Mouse (Mus musculus): ENCODE results near the gene Hhat. TPM values are rescaled to one million over a fixed set of nuclear protein-coding genes. Genes with fewer than 3 reads are reported as not detected.

The Hhat gene
- polyA plus RNA-seq, 2 experiments: 10.0 to 12.6 TPM

- H3K4me2 ChIP-seq (replicated peaks; ENCODE audit: low read depth, low read length, severe bottlenecking): no peak overlapping the region
- H3K27ac ChIP-seq (replicated peaks; ENCODE audit: low read depth, low read length): no peak overlapping the region
- H3K9me3 ChIP-seq (ENCODE audit: control insufficient read depth, low read length): no peaks in the 10 kb centered on the region
- H3K27me3 ChIP-seq (ENCODE audit: control insufficient read depth, insufficient read depth, low read length): no peaks in the 10 kb centered on the region
- H3K9ac ChIP-seq (ENCODE audit: low read depth, low read length, severe bottlenecking): no peak overlapping the region
- no peak for ATAC-seq (ENCODE audit: low FRiP score, low read depth)
- DNase-seq (ENCODE audit: low spot score): no peak
- H3K4me3 ChIP-seq (replicated peaks; ENCODE audit: low read length): no peak overlapping the region
- no peaks in the 10 kb centered on the region for H3K4me1 ChIP-seq (ENCODE audit: control insufficient read depth, insufficient read depth, low read length)
- 14% methylated on average over 1 of the region's 1 CpGs for WGBS
- no peak for TF ChIP-seq POLR2A (IDR thresholded peaks at IDR 0.05; ENCODE audit: borderline replicate concordance, extremely low read depth, insufficient read depth, insufficient read length)
- no peaks in the 10 kb centered on the region for H3K36me3 ChIP-seq (ENCODE audit: control insufficient read depth, insufficient read depth, low read length)
These were observed 316.5 kb downstream of the Hhat start for GRCm38 (mm10) chr1:192454501-192454900.

GRCm38 (mm10) chr1:192451722-192452121, 319.3 kb downstream of the Hhat start:
- H3K27me3 ChIP-seq (ENCODE audit: control insufficient read depth, insufficient read depth, low read length): no peaks in the 10 kb centered on the region
- H3K9me3 ChIP-seq (ENCODE audit: control insufficient read depth, low read length): no peaks in the 10 kb centered on the region
- no peak overlapping the region for H3K4me3 ChIP-seq (replicated peaks; ENCODE audit: low read length)
- H3K4me1 ChIP-seq (ENCODE audit: control insufficient read depth, insufficient read depth, low read length): no peaks in the 10 kb centered on the region
- ATAC-seq (ENCODE audit: low FRiP score, low read depth) (no peak), DNase-seq (ENCODE audit: low spot score) (no peak)
- no peak overlapping the region for H3K9ac ChIP-seq (ENCODE audit: low read depth, low read length, severe bottlenecking)
- TF ChIP-seq POLR2A (IDR thresholded peaks at IDR 0.05; ENCODE audit: borderline replicate concordance, extremely low read depth, insufficient read depth, insufficient read length): no peak
- no peak overlapping the region for H3K4me2 ChIP-seq (replicated peaks; ENCODE audit: low read depth, low read length, severe bottlenecking)
- no peak overlapping the region for H3K27ac ChIP-seq (replicated peaks; ENCODE audit: low read depth, low read length)
- WGBS: 72% methylated on average over 4 of the region's 4 CpGs
- no peaks in the 10 kb centered on the region for H3K36me3 ChIP-seq (ENCODE audit: control insufficient read depth, insufficient read depth, low read length)

- TF ChIP-seq POLR2A (IDR thresholded peaks at IDR 0.05; ENCODE audit: borderline replicate concordance, extremely low read depth, insufficient read depth, insufficient read length): no peak
- no peaks in the 10 kb centered on the region for H3K27me3 ChIP-seq (ENCODE audit: control insufficient read depth, insufficient read depth, low read length)
- no peak for ATAC-seq (ENCODE audit: low FRiP score, low read depth)
- no peaks in the 10 kb centered on the region for H3K4me1 ChIP-seq (ENCODE audit: control insufficient read depth, insufficient read depth, low read length)
- no peak for DNase-seq (ENCODE audit: low spot score)
- H3K4me2 ChIP-seq (replicated peaks; ENCODE audit: low read depth, low read length, severe bottlenecking): no peak overlapping the region
- no peak overlapping the region for H3K9ac ChIP-seq (ENCODE audit: low read depth, low read length, severe bottlenecking)
- no peak overlapping the region for H3K4me3 ChIP-seq (replicated peaks; ENCODE audit: low read length)
- H3K27ac ChIP-seq (replicated peaks; ENCODE audit: low read depth, low read length): no peak overlapping the region
- no peaks in the 10 kb centered on the region for H3K9me3 ChIP-seq (ENCODE audit: control insufficient read depth, low read length)
- H3K36me3 ChIP-seq (ENCODE audit: control insufficient read depth, insufficient read depth, low read length): no peaks in the 10 kb centered on the region
These were observed 320.6 kb downstream of the Hhat start for GRCm38 (mm10) chr1:192450425-192450824.

- H3K27ac ChIP-seq (replicated peaks; ENCODE audit: low read depth, low read length): no peak overlapping the region
- H3K36me3 ChIP-seq (ENCODE audit: control insufficient read depth, insufficient read depth, low read length): no peaks in the 10 kb centered on the region
- 61% methylated on average over 4 of the region's 4 CpGs for WGBS
- no peak for ATAC-seq (ENCODE audit: low FRiP score, low read depth)
- H3K9me3 ChIP-seq (ENCODE audit: control insufficient read depth, low read length): no peaks in the 10 kb centered on the region
- peaks cover 4% of the 10 kb centered on the region for H3K4me1 ChIP-seq (ENCODE audit: control insufficient read depth, insufficient read depth, low read length)
- peak; percentile 60 for DNase-seq (ENCODE audit: low spot score)
- H3K4me3 ChIP-seq (replicated peaks; ENCODE audit: low read length): no peak overlapping the region
- H3K27me3 ChIP-seq (ENCODE audit: control insufficient read depth, insufficient read depth, low read length): no peaks in the 10 kb centered on the region
- no peak for TF ChIP-seq POLR2A (IDR thresholded peaks at IDR 0.05; ENCODE audit: borderline replicate concordance, extremely low read depth, insufficient read depth, insufficient read length)
- H3K9ac ChIP-seq (ENCODE audit: low read depth, low read length, severe bottlenecking): no peak overlapping the region
- no peak overlapping the region for H3K4me2 ChIP-seq (replicated peaks; ENCODE audit: low read depth, low read length, severe bottlenecking)
These were observed 321.3 kb downstream of the Hhat start for GRCm38 (mm10) chr1:192449572-192450351.

GRCm38 (mm10) chr1:192448512-192448911, 322.5 kb downstream of the Hhat start:
- WGBS: 83% methylated on average over 1 of the region's 1 CpGs
- H3K27ac ChIP-seq (replicated peaks; ENCODE audit: low read depth, low read length): no peak overlapping the region
- peaks cover 14% of the 10 kb centered on the region for H3K4me1 ChIP-seq (ENCODE audit: control insufficient read depth, insufficient read depth, low read length)
- H3K4me2 ChIP-seq (replicated peaks; ENCODE audit: low read depth, low read length, severe bottlenecking): no peak overlapping the region
- DNase-seq (ENCODE audit: low spot score): no peak
- no peaks in the 10 kb centered on the region for H3K9me3 ChIP-seq (ENCODE audit: control insufficient read depth, low read length)
- TF ChIP-seq POLR2A (IDR thresholded peaks at IDR 0.05; ENCODE audit: borderline replicate concordance, extremely low read depth, insufficient read depth, insufficient read length): no peak
- no peak overlapping the region for H3K9ac ChIP-seq (ENCODE audit: low read depth, low read length, severe bottlenecking)
- H3K4me3 ChIP-seq (replicated peaks; ENCODE audit: low read length): no peak overlapping the region
- ATAC-seq (ENCODE audit: low FRiP score, low read depth): no peak
- no peaks in the 10 kb centered on the region for H3K27me3 ChIP-seq (ENCODE audit: control insufficient read depth, insufficient read depth, low read length)
- H3K36me3 ChIP-seq (ENCODE audit: control insufficient read depth, insufficient read depth, low read length): no peaks in the 10 kb centered on the region
